Mouse (Mus musculus): ENCODE data around the gene Gna12. TPM values are rescaled to one million over a fixed set of nuclear protein-coding genes. Genes with fewer than 3 reads are reported as not detected.

Gene Gna12
- polyA plus RNA-seq, 1 experiment = 94.4 TPM

- Histone ChIP-seq H3K27ac (ENCODE audit: insufficient read depth, low read length) (peak overlapping the region; percentile 85), H3K4me3 (ENCODE audit: insufficient read depth, low read length) (peak overlapping the region; percentile 65), H3K4me1 (ENCODE audit: control insufficient read depth, insufficient read depth, low read length) (peaks cover 8% of the 10 kb centered on the region; the same call in 1 of the 2 replicates)
- TF ChIP-seq POLR2A (IDR thresholded peaks at IDR 0.05; ENCODE audit: extremely low read depth, insufficient read depth, low read length) (no peak), CTCF (IDR thresholded peaks at IDR 0.05; ENCODE audit: extremely low read depth, insufficient read depth, low read length) (no peak)
Observed at GRCm38 (mm10) chr5:140829081-140829910, 935 bp downstream of the Gna12 start.

GRCm38 (mm10) chr5:140828363-140828762 is 1.9 kb downstream of the Gna12 start:
- Histone ChIP-seq H3K4me1 (ENCODE audit: control insufficient read depth, insufficient read depth, low read length) (peaks cover 8% of the 10 kb centered on the region; the same call in 1 of the 2 replicates), H3K4me3 (ENCODE audit: insufficient read depth, low read length) (peak overlapping the region; percentile 16; the same call in 1 of the 2 replicates), H3K27ac (ENCODE audit: insufficient read depth, low read length) (peak overlapping the region; percentile 51)
- TF ChIP-seq POLR2A (IDR thresholded peaks at IDR 0.05; ENCODE audit: extremely low read depth, insufficient read depth, low read length) = no peak

- peak overlapping the region; percentile 16; the same call in 1 of the 2 replicates for H3K4me3 ChIP-seq (ENCODE audit: insufficient read depth, low read length)
- TF ChIP-seq POLR2A (IDR thresholded peaks at IDR 0.05; ENCODE audit: extremely low read depth, insufficient read depth, low read length) (no peak), CTCF (IDR thresholded peaks at IDR 0.05; ENCODE audit: extremely low read depth, insufficient read depth, low read length) (no peak)
- peak overlapping the region; percentile 51 for H3K27ac ChIP-seq (ENCODE audit: insufficient read depth, low read length)
Observed at GRCm38 (mm10) chr5:140827896-140828295, 2.3 kb downstream of the Gna12 start.

DNA sequence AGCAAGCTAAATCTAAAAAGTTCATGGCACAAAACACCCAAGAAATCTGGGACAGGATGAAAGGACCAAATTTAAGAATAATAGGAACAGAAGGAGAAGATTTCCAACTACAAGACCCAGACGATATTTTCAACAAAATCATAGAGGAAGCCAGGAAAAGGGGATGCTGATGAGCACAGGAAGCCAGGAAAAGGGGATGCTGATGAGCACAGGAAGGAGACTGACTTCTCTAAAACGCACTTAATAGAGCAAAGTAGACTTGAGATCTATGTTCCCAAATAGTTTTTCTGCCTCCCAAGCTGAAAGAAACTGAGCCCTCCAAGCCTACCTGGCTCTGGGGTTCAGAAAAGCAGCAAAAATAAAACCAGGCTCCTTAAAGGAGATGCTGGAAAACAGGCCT is 2.8 kb downstream of the Gna12 start:
- Histone ChIP-seq H3K4me3 (ENCODE audit: insufficient read depth, low read length) (peak overlapping the region; percentile 16; the same call in 1 of the 2 replicates), H3K27ac (ENCODE audit: insufficient read depth, low read length) (peak overlapping the region; percentile 26; the same call in 1 of the 2 replicates), H3K4me1 (ENCODE audit: control insufficient read depth, insufficient read depth, low read length) (peaks cover 8% of the 10 kb centered on the region; the same call in 1 of the 2 replicates)
- TF ChIP-seq CTCF (IDR thresholded peaks at IDR 0.05; ENCODE audit: extremely low read depth, insufficient read depth, low read length) (no peak), POLR2A (IDR thresholded peaks at IDR 0.05; ENCODE audit: extremely low read depth, insufficient read depth, low read length) (no peak)

More at GRCm38 (mm10) chr5:140827896-140828295, 2.3 kb downstream of the Gna12 start:
- H3K4me1 ChIP-seq (ENCODE audit: control insufficient read depth, insufficient read depth, low read length) = peaks cover 8% of the 10 kb centered on the region; the same call in 1 of the 2 replicates

DNA sequence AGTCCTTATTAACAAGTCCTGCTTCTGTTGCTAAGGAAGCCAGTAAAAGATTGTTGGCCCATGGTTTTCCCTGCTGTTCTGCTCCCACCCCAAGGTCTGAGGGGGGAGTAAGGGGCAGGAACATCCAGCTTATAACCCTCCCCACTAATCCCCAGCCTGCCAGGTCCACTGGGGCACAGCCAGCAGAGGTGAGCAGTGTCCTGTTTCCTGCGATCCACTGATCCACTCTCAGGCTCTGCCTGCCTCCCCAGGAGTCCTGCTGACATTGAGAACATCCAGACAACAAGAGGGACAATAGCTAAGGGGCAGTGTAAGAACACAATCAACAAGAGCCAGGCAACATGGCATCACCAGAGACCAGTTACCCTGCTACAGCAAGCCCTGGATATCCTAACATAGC is 3.4 kb downstream of the Gna12 start:
- H3K27ac ChIP-seq (ENCODE audit: insufficient read depth, low read length) = no peak overlapping the region

GRCm38 (mm10) chr5:140826118-140826517 is 4.1 kb downstream of the Gna12 start:
- no peak overlapping the region for H3K27ac ChIP-seq (ENCODE audit: insufficient read depth, low read length)
- no peak overlapping the region for H3K4me3 ChIP-seq (ENCODE audit: insufficient read depth, low read length)
- H3K4me1 ChIP-seq (ENCODE audit: control insufficient read depth, insufficient read depth, low read length) = peaks cover 10% of the 10 kb centered on the region
- TF ChIP-seq CTCF (IDR thresholded peaks at IDR 0.05; ENCODE audit: extremely low read depth, insufficient read depth, low read length) (no peak), POLR2A (IDR thresholded peaks at IDR 0.05; ENCODE audit: extremely low read depth, insufficient read depth, low read length) (no peak)

More for the DNA sequence above, 3.4 kb downstream of the Gna12 start:
- peaks cover 8% of the 10 kb centered on the region; the same call in 1 of the 2 replicates for H3K4me1 ChIP-seq (ENCODE audit: control insufficient read depth, insufficient read depth, low read length)
- TF ChIP-seq CTCF (IDR thresholded peaks at IDR 0.05; ENCODE audit: extremely low read depth, insufficient read depth, low read length) (no peak), POLR2A (IDR thresholded peaks at IDR 0.05; ENCODE audit: extremely low read depth, insufficient read depth, low read length) (no peak)
- H3K4me3 ChIP-seq (ENCODE audit: insufficient read depth, low read length) = no peak overlapping the region

DNA sequence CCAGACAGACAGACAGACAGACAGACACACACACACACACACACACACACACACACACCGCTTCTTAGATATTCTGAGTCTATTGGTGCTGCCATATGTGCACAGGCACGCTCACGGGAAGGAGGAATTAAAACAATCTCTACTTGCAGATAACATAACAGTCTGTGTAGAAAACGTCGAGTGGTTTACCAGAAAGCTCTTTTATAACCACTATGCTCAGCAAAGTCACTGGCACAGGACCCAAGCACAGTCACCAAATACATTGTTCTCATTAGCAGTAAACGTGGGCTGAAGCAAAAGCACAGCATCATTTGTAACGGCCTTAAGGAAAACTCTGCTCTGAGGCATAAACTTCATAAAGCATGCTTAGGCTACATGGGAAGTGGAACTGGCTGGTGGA is 6.1 kb downstream of the Gna12 start:
- Histone ChIP-seq H3K27ac (ENCODE audit: insufficient read depth, low read length) (no peak overlapping the region), H3K4me1 (ENCODE audit: control insufficient read depth, insufficient read depth, low read length) (peaks cover 11% of the 10 kb centered on the region), H3K4me3 (ENCODE audit: insufficient read depth, low read length) (no peak overlapping the region)
- TF ChIP-seq POLR2A (IDR thresholded peaks at IDR 0.05; ENCODE audit: extremely low read depth, insufficient read depth, low read length) = no peak
- no peak for TF ChIP-seq CTCF (IDR thresholded peaks at IDR 0.05; ENCODE audit: extremely low read depth, insufficient read depth, low read length)

GRCm38 (mm10) chr5:140823386-140823785 is 6.8 kb downstream of the Gna12 start:
- Histone ChIP-seq H3K4me1 (ENCODE audit: control insufficient read depth, insufficient read depth, low read length) (peaks cover 8% of the 10 kb centered on the region), H3K27ac (ENCODE audit: insufficient read depth, low read length) (no peak overlapping the region), H3K4me3 (ENCODE audit: insufficient read depth, low read length) (no peak overlapping the region)
- TF ChIP-seq CTCF (IDR thresholded peaks at IDR 0.05; ENCODE audit: extremely low read depth, insufficient read depth, low read length) (no peak), POLR2A (IDR thresholded peaks at IDR 0.05; ENCODE audit: extremely low read depth, insufficient read depth, low read length) (no peak)

DNA sequence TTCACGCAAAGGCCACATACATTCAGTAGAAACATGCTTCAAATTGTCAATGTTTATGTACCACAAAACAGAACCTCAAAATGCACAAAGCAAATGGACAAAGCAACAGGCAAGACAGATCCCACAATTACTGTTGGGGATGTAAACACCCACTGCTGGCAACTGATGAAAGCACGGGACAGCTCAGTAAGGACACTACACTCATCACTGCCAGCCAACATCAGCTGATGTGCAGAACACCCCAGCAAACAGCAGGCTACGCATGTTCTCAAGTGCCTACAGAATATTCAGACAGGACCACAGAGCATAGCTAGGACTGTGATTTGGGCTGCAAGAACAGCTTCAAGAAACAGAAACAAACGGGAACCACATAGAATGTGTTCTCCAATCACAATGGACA is 8.3 kb downstream of the Gna12 start:
- TF ChIP-seq POLR2A (IDR thresholded peaks at IDR 0.05; ENCODE audit: extremely low read depth, insufficient read depth, low read length) (no peak), CTCF (IDR thresholded peaks at IDR 0.05; ENCODE audit: extremely low read depth, insufficient read depth, low read length) (no peak)
- H3K4me3 ChIP-seq (ENCODE audit: insufficient read depth, low read length) = no peak overlapping the region
- peaks cover 6% of the 10 kb centered on the region for H3K4me1 ChIP-seq (ENCODE audit: control insufficient read depth, insufficient read depth, low read length)
- no peak overlapping the region for H3K27ac ChIP-seq (ENCODE audit: insufficient read depth, low read length)

DNA sequence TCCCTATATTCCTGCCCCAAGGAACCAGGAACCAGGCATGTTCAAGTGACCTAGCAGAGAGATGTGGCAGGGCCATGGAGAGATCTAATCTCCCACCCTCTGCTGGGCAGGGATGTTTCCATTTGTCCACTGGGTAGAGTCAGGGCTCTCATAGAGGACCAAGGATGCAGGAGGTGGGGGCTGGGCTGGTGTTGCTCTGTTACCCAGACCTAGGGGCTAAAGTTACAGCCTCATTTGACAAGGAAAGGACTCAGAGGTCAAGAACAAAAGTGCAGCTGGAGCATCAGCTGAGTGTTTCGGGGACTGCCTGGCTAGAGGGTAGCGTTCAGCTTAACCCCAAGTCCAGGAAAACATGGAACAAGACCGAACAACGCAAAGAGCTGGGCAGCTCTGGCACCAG is 9.7 kb downstream of the Gna12 start:
- no peak for TF ChIP-seq CTCF (IDR thresholded peaks at IDR 0.05; ENCODE audit: extremely low read depth, insufficient read depth, low read length)
- TF ChIP-seq POLR2A (IDR thresholded peaks at IDR 0.05; ENCODE audit: extremely low read depth, insufficient read depth, low read length) = no peak
- Histone ChIP-seq H3K4me1 (ENCODE audit: control insufficient read depth, insufficient read depth, low read length) (peaks cover 5% of the 10 kb centered on the region), H3K27ac (ENCODE audit: insufficient read depth, low read length) (no peak overlapping the region), H3K4me3 (ENCODE audit: insufficient read depth, low read length) (no peak overlapping the region)

All from cortical plate, adult 2 months (tissue).